Mouse (Mus musculus): Measurements from ENCODE around the gene Gfpt2. TPM values are rescaled to one million over a fixed set of nuclear protein-coding genes. Genes with fewer than 3 reads are reported as not detected.

Gfpt2 gene
- total RNA-seq, 1 experiment from 2014 or later: 6.0 TPM

- DNase-seq: no peak
Observed at GRCm38 (mm10) chr11:49883394-49883793, 89.4 kb downstream of the Gfpt2 start.

Small RNAs within 50 kb of the gene (microRNA-seq; reads per million reads assigned to microRNA genes)
- gene Gm23813: 0 reads per million in 2 experiments

Other genes with a start within 250 kb of the Gfpt2 start
- gene Olfr1380, start 237.3 kb upstream of the Gfpt2 start, total RNA-seq (2021): not detected in 2 replicates
- gene Flt4, start 184.9 kb upstream of the Gfpt2 start, total RNA-seq (2021): 17.5 and 18.4 TPM in 2 replicates
- not detected in 2 replicates for gene Scgb3a1, start 130.6 kb upstream of the Gfpt2 start, total RNA-seq (2021)
- 54.5 and 54.9 TPM in 2 replicates for gene Cnot6, start 81.5 kb upstream of the Gfpt2 start, total RNA-seq (2021)
- 59.6 and 61.1 TPM in 2 replicates for gene Mapk9, start 52.6 kb downstream of the Gfpt2 start, total RNA-seq (2021)
- gene Rasgef1c, start 107.7 kb downstream of the Gfpt2 start, total RNA-seq (2021): 1.3 and 1.5 TPM in 2 replicates
- 63.6 and 70.4 TPM in 2 replicates for gene Rnf130, start 231.2 kb downstream of the Gfpt2 start, total RNA-seq (2021)

Measured in adrenal gland, postnatal 14 days (tissue).